Mouse (Mus musculus) liver, embryonic 16.5 days (tissue): ENCODE results near the gene Chrm4. TPM values are rescaled to one million over a fixed set of nuclear protein-coding genes. Genes with fewer than 3 reads are reported as not detected.

Experiments used
- ATAC-seq: fragments of 200-750 bp; cut with Nextera tagmentation; 2 replicates; pipeline ENCODE4 v1.8.0; 2017; ENCODE audit warnings: low read depth, mild to moderate bottlenecking, moderate number of reproducible peaks, moderate library complexity
- H3K27ac ChIP-seq: fragments of 300-500 bp; sonication (generic); 2 replicates; pipeline ENCODE4 v1.5.1; 2014; ENCODE audit warnings: mild to moderate bottlenecking, low read length
- H3K27me3 ChIP-seq: fragments of 300-500 bp; sonication (generic); 2 replicates; pipeline ENCODE4 v1.6.1; 2014; ENCODE audit warnings: low read depth, low read length, mixed read lengths; ENCODE audit not compliant: control insufficient read depth, insufficient read depth
- H3K36me3 ChIP-seq: fragments of 300-500 bp; sonication (generic); 2 replicates; pipeline ENCODE4 v1.6.1; 2014; ENCODE audit warnings: mild to moderate bottlenecking; ENCODE audit not compliant: control insufficient read depth, insufficient read depth
- H3K4me1 ChIP-seq: fragments of 300-500 bp; sonication (generic); 2 replicates; pipeline ENCODE4 v1.6.1; 2014; ENCODE audit warnings: low read depth, low read length, mixed read lengths; ENCODE audit not compliant: control insufficient read depth
- H3K4me2 ChIP-seq: fragments of 300-500 bp; sonication (generic); 2 replicates; pipeline ENCODE4 v1.6.1; 2014; ENCODE audit warnings: low read depth, low read length, mixed read lengths
- H3K4me3 ChIP-seq: fragments of 300-500 bp; sonication (generic); 2 replicates; pipeline ENCODE4 v1.5.1; 2014; ENCODE audit warnings: low read depth, mild to moderate bottlenecking, low read length
- H3K9ac ChIP-seq: fragments of 300-500 bp; sonication (generic); 2 replicates; pipeline ENCODE4 v1.6.1; 2014; ENCODE audit warnings: low read depth, low read length
- H3K9me3 ChIP-seq: fragments of 300-500 bp; sonication (generic); replicated peaks from 2 replicates; pipeline ENCODE4 v1.6.1; 2016; ENCODE audit warnings: low read length; ENCODE audit not compliant: control insufficient read depth
- WGBS: fragments of 180-500 bp; shearing (Covaris S2); extraction: QIAGEN DNeasy Blood & Tissue Kit; methylation state at CpG from one replicate; pipeline ENCODE4 v1.1.7; 2014; ENCODE audit not compliant: insufficient replicate concordance; 5-methylcytosine and 5-hydroxymethylcytosine counted together
- polyA plus RNA-seq: library from polyadenylated mRNA; unstranded; fragments of >200 nt; fragmentation: Nextera tagmentation; extraction: Ambion mirVana; gene quantifications from 2 replicates; pipeline ENCODE4 v1.2.1, GENCODE M21; 2015

Chrm4 gene
- polyA plus RNA-seq, 1 experiment from 2014 or later: 0.06 TPM

- no peaks in the 10 kb centered on the region for H3K9me3 ChIP-seq
- WGBS: 75% methylated on average over 23 of the region's 23 CpGs
- no peak overlapping the region for H3K4me2 ChIP-seq
- H3K27ac ChIP-seq: no peak overlapping the region
- no peak for ATAC-seq
- peaks cover 28% of the 10 kb centered on the region for H3K27me3 ChIP-seq
- peaks cover 7% of the 10 kb centered on the region for H3K36me3 ChIP-seq
- H3K4me1 ChIP-seq: peaks cover 31% of the 10 kb centered on the region
- no peak overlapping the region for H3K4me3 ChIP-seq
- no peak overlapping the region for H3K9ac ChIP-seq
Measured at GRCm38 (mm10) chr2:91928534-91929350, 1.7 kb downstream of the Chrm4 start.

DNA sequence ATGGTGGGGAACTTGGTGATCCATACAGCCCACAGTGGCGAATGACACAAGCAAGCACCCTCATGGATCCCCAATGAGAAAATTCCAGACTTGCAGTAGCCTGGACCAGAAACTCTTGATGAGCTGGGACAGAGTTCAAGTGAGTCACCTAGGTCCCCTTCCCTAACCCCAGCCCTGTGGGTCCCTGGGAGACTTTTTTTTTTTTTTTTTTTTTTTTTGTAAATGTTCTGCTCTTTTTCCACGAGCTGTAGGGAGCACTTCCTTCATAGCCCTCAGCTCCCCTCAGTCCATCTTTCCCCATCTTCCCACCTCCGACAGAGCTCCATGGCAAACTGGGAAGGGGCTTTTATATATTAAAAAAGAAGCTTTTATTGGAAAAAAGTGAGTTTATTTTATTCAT, 2.4 kb downstream of the Chrm4 start:
- no peak overlapping the region for H3K4me2 ChIP-seq
- H3K9me3 ChIP-seq: no peaks in the 10 kb centered on the region
- H3K27ac ChIP-seq: no peak overlapping the region
- peaks cover 21% of the 10 kb centered on the region for H3K27me3 ChIP-seq
- WGBS: 64% methylated on average over 3 of the region's 3 CpGs
- ATAC-seq: no peak
- peaks cover 29% of the 10 kb centered on the region for H3K4me1 ChIP-seq
- peaks cover 11% of the 10 kb centered on the region for H3K36me3 ChIP-seq
- no peak overlapping the region for H3K4me3 ChIP-seq
- H3K9ac ChIP-seq: no peak overlapping the region

- no peak for ATAC-seq
- H3K27ac ChIP-seq: no peak overlapping the region
- 14% methylated on average over 12 of the region's 12 CpGs for WGBS
- no peaks in the 10 kb centered on the region for H3K9me3 ChIP-seq
- no peak overlapping the region for H3K4me3 ChIP-seq
- peaks cover 16% of the 10 kb centered on the region for H3K36me3 ChIP-seq
- H3K4me1 ChIP-seq: peaks cover 29% of the 10 kb centered on the region
- H3K4me2 ChIP-seq: 0 out of 2 replicates have a peak overlapping the region, but pooled peaks have one; percentile 4
- H3K9ac ChIP-seq: no peak overlapping the region
- H3K27me3 ChIP-seq: peaks cover 21% of the 10 kb centered on the region
Measured at GRCm38 (mm10) chr2:91929936-91930335, 2.9 kb downstream of the Chrm4 start.

DNA sequence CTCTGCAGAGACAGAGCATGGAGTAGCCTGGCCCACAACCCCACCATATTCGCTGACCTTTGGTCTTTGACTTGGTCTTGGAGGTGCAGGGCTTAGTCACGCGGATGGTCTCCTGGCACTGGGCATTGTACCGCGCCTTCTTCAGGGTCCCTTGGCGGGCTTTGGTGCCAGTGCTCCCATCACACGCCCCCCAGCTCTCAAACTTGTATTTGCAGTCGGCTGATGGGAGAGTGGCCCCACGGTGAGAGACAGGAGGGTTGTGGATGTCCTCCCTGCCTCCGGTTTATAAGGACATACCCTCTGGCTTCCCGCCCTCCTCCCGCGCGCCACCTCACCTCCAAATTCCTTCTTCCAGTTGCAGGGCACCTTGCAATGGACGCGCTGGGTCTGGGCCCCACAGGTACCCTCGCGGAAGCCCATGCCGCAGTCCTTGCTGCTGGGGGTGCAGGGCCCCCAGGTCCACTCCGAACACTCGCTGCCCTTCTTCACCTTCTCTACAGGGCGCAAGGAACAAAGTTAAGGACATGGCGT, 3.8 kb downstream of the Chrm4 start:
- no peak for ATAC-seq

GRCm38 (mm10) chr2:91931328-91932159, 4.5 kb downstream of the Chrm4 start:
- Histone ChIP-seq H3K4me2 (peak overlapping the region; percentile 58), H3K27me3 (peaks cover 21% of the 10 kb centered on the region), H3K9ac (peak overlapping the region; percentile 36), H3K4me3 (peak overlapping the region; percentile 27), H3K36me3 (peaks cover 26% of the 10 kb centered on the region), H3K4me1 (peaks cover 29% of the 10 kb centered on the region), H3K27ac (no peak overlapping the region), H3K9me3 (no peaks in the 10 kb centered on the region)
- no peak for ATAC-seq
- WGBS: 5% methylated on average over 49 of the region's 50 CpGs

More for the DNA sequence above, 3.8 kb downstream of the Chrm4 start:
- Histone ChIP-seq H3K27me3 (peaks cover 21% of the 10 kb centered on the region), H3K9me3 (no peaks in the 10 kb centered on the region), H3K9ac (no peak overlapping the region), H3K4me1 (peaks cover 29% of the 10 kb centered on the region), H3K4me3 (peak overlapping the region; percentile 27), H3K36me3 (peaks cover 19% of the 10 kb centered on the region), H3K4me2 (peak overlapping the region; percentile 58), H3K27ac (no peak overlapping the region)
- WGBS: 16% methylated on average over 23 of the region's 23 CpGs

- 5% methylated on average over 14 of the region's 16 CpGs for WGBS
- H3K4me1 ChIP-seq: peaks cover 29% of the 10 kb centered on the region
Measured at GRCm38 (mm10) chr2:91932160-91932711, 5.2 kb downstream of the Chrm4 start, which contains the start of gene Mdk. Mdk (minus strand) TSS chr2:91932297.

GRCm38 (mm10) chr2:91932737-91933350, 5.8 kb downstream of the Chrm4 start:
- no peak overlapping the region for H3K9ac ChIP-seq
- no peak for ATAC-seq
- peaks cover 29% of the 10 kb centered on the region for H3K4me1 ChIP-seq
- no peak overlapping the region for H3K27ac ChIP-seq
- H3K36me3 ChIP-seq: peaks cover 37% of the 10 kb centered on the region
- H3K9me3 ChIP-seq: no peaks in the 10 kb centered on the region
- peaks cover 21% of the 10 kb centered on the region for H3K27me3 ChIP-seq
- 25% methylated on average over 6 of the region's 6 CpGs for WGBS
- H3K4me3 ChIP-seq: no peak overlapping the region
- H3K4me2 ChIP-seq: peak overlapping the region; percentile 58

More at GRCm38 (mm10) chr2:91932160-91932711, 5.2 kb downstream of the Chrm4 start, which contains the start of gene Mdk:
- Histone ChIP-seq H3K27ac (no peak within 1 kb of the TSS), H3K4me3 (peak within 1 kb of the TSS; percentile 27), H3K9ac (peak within 1 kb of the TSS; percentile 36), H3K9me3 (no peaks in the 10 kb centered on the region), H3K4me2 (peak within 1 kb of the TSS; percentile 58), H3K36me3 (peaks cover 33% of the 10 kb centered on the region), H3K27me3 (peaks cover 21% of the 10 kb centered on the region)
- no peak for ATAC-seq

DNA sequence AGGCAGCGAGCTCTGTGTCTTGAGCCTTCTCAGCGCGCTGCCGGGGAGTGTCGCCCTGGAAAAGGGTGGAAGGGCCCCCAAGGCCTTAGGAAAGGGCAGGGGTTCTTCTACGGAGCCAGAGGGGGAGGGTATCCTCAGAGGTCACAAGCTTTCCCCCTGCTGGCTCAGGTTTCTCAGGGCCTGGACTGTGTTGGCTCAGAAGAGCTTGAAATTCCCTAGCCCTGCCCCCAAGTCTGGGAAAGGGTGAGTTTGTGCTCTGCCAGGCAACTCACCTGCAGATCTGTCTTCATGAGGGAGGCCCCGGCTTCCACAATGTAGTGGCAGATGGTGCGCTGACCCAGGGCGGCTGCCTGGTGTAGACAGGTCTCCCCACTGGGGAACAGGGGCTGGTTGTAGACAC, 6.4 kb downstream of the Chrm4 start:
- ATAC-seq: no peak
- 71% methylated on average over 9 of the region's 9 CpGs for WGBS
- Histone ChIP-seq H3K4me3 (no peak overlapping the region), H3K9ac (no peak overlapping the region), H3K9me3 (no peaks in the 10 kb centered on the region), H3K36me3 (peaks cover 37% of the 10 kb centered on the region), H3K27ac (no peak overlapping the region), H3K4me1 (peaks cover 27% of the 10 kb centered on the region), H3K4me2 (no peak overlapping the region), H3K27me3 (peaks cover 18% of the 10 kb centered on the region)
